Mouse (Mus musculus) lung, embryonic 14.5 days (tissue): ENCODE results near the gene Rnase13. TPM values are rescaled to one million over a fixed set of nuclear protein-coding genes. Genes with fewer than 3 reads are reported as not detected.
"Not testable (repeated sequence)": the region's sequence is repeated elsewhere in the genome, so short reads cannot be mapped to it uniquely, and the experiment has no call there.

ENCODE experiments used
- ATAC-seq: fragments of 200-750 bp; cut with Nextera tagmentation; 2 replicates; pipeline ENCODE4 v1.8.0; 2017; ENCODE audit warnings: mild to moderate bottlenecking, moderate TSS enrichment, moderate library complexity; ENCODE audit not compliant: insufficient read depth
- DNase-seq: peaks from one replicate; pipeline ENCODE4 v3.0.0-alpha.2; 2015
- H3K27ac ChIP-seq: fragments of 300-500 bp; sonication (generic); 2 replicates; pipeline ENCODE4 v1.5.1; 2014; ENCODE audit warnings: low read depth, mild to moderate bottlenecking, moderate library complexity
- H3K27me3 ChIP-seq: fragments of 300-500 bp; sonication (generic); 2 replicates; pipeline ENCODE4 v1.6.1; 2014; ENCODE audit warnings: low read length, control low read depth; ENCODE audit not compliant: insufficient read depth
- H3K36me3 ChIP-seq: fragments of 300-500 bp; sonication (generic); 2 replicates; pipeline ENCODE4 v1.6.1; 2014; ENCODE audit warnings: control low read depth; ENCODE audit not compliant: insufficient read depth
- H3K4me1 ChIP-seq: fragments of 300-500 bp; sonication (generic); 2 replicates; pipeline ENCODE4 v1.6.1; 2014; ENCODE audit warnings: antibody characterized with exemption, control low read depth; ENCODE audit not compliant: insufficient read depth
- H3K4me2 ChIP-seq: fragments of 300-500 bp; sonication (generic); 2 replicates; pipeline ENCODE4 v1.6.1; 2014; ENCODE audit warnings: mild to moderate bottlenecking
- H3K4me3 ChIP-seq: fragments of 300-500 bp; sonication (generic); 2 replicates; pipeline ENCODE4 v1.5.1; 2014; ENCODE audit warnings: low read depth, low read length
- H3K9ac ChIP-seq: fragments of 300-500 bp; sonication (generic); 2 replicates; pipeline ENCODE4 v1.6.1; 2014
- H3K9me3 ChIP-seq: fragments of 300-500 bp; sonication (generic); 2 replicates; pipeline ENCODE4 v1.6.1; 2016; ENCODE audit warnings: low read depth, low read length, control low read depth
- CTCF ChIP-seq: IDR thresholded peaks from 2 replicates; pipeline ENCODE4 v1.5.1; 2016; ENCODE audit warnings: antibody characterized with exemption, low read depth
- WGBS: fragments of 180-500 bp; shearing (Covaris S2); extraction: QIAGEN DNeasy Blood & Tissue Kit; methylation state at CpG from one replicate; pipeline ENCODE4 v1.1.7; 2014; 5-methylcytosine and 5-hydroxymethylcytosine counted together
- polyA plus RNA-seq: library from polyadenylated mRNA; unstranded; fragments of >200 nt; fragmentation: Nextera tagmentation; extraction: Ambion mirVana; gene quantifications from 2 replicates; pipeline ENCODE4 v1.2.1, GENCODE M21; 2014

Gene Rnase13
- polyA plus RNA-seq, 1 experiment from 2014 or later: not detected

- TF ChIP-seq CTCF: no peak
- Histone ChIP-seq H3K27me3 (no peaks in the 10 kb centered on the region), H3K27ac (no peak overlapping the region), H3K36me3 (no peaks in the 10 kb centered on the region), H3K9ac (no peak overlapping the region), H3K4me2 (no peak overlapping the region), H3K9me3 (no peaks in the 10 kb centered on the region; the same call in 1 of the 2 replicates), H3K4me1 (no peaks in the 10 kb centered on the region), H3K4me3 (no peak overlapping the region)
- ATAC-seq: no peak
- 85% methylated on average over 9 of the region's 9 CpGs for WGBS
- no peak for DNase-seq
Observed at GRCm38 (mm10) chr14:51939005-51939404, 16.4 kb upstream of the Rnase13 start.

- Histone ChIP-seq H3K9ac (no peak overlapping the region), H3K27me3 (no peaks in the 10 kb centered on the region), H3K9me3 (no peaks in the 10 kb centered on the region), H3K4me3 (no peak overlapping the region), H3K4me2 (no peak overlapping the region), H3K4me1 (0 out of 2 replicates have a peak, but pooled peaks cover 6% of the 10 kb centered on the region), H3K36me3 (no peaks in the 10 kb centered on the region), H3K27ac (peak overlapping the region; percentile 50; the same call in 1 of the 2 replicates)
- WGBS: 32% methylated on average over 10 of the region's 10 CpGs
- TF ChIP-seq CTCF: no peak
- DNase-seq: peak; percentile 31
- ATAC-seq: no peak
Observed at GRCm38 (mm10) chr14:51932092-51933020, 9.8 kb upstream of the Rnase13 start.

GRCm38 (mm10) chr14:51930824-51931223 is 8.3 kb upstream of the Rnase13 start:
- Histone ChIP-seq H3K9ac (no peak overlapping the region), H3K4me1 (0 out of 2 replicates have a peak, but pooled peaks cover 6% of the 10 kb centered on the region), H3K27ac (no peak overlapping the region; the same call in 1 of the 2 replicates), H3K9me3 (no peaks in the 10 kb centered on the region), H3K4me2 (no peak overlapping the region), H3K4me3 (no peak overlapping the region), H3K36me3 (no peaks in the 10 kb centered on the region), H3K27me3 (no peaks in the 10 kb centered on the region)
- 23% methylated on average over 5 of the region's 5 CpGs for WGBS
- ATAC-seq (peak; percentile 86), DNase-seq (peak; percentile 87)
- peak; percentile 85 for TF ChIP-seq CTCF

- 0 out of 2 replicates have a peak, but pooled peaks cover 6% of the 10 kb centered on the region for H3K4me1 ChIP-seq
- ATAC-seq: no peak
- DNase-seq: no peak
- TF ChIP-seq CTCF: no peak
- no peak overlapping the region for H3K27ac ChIP-seq
- no peaks in the 10 kb centered on the region for H3K9me3 ChIP-seq
- H3K9ac ChIP-seq: no peak overlapping the region
- H3K27me3 ChIP-seq: no peaks in the 10 kb centered on the region
- no peaks in the 10 kb centered on the region for H3K36me3 ChIP-seq
- no peak overlapping the region for H3K4me3 ChIP-seq
- no peak overlapping the region for H3K4me2 ChIP-seq
- 53% methylated on average over 9 of the region's 9 CpGs for WGBS
Observed at GRCm38 (mm10) chr14:51929968-51930367, 7.4 kb upstream of the Rnase13 start.

GRCm38 (mm10) chr14:51929309-51929943 is 6.9 kb upstream of the Rnase13 start:
- no peak overlapping the region for H3K4me2 ChIP-seq
- no peaks in the 10 kb centered on the region for H3K9me3 ChIP-seq
- peak; percentile 58; the same call in 1 of the 2 replicates for ATAC-seq
- no peaks in the 10 kb centered on the region for H3K27me3 ChIP-seq
- no peak for TF ChIP-seq CTCF
- 0 out of 2 replicates have a peak, but pooled peaks cover 6% of the 10 kb centered on the region for H3K4me1 ChIP-seq
- H3K9ac ChIP-seq: no peak overlapping the region
- H3K4me3 ChIP-seq: no peak overlapping the region
- 60% methylated on average over 8 of the region's 8 CpGs for WGBS
- H3K36me3 ChIP-seq: no peaks in the 10 kb centered on the region
- DNase-seq: peak; percentile 59
- H3K27ac ChIP-seq: peak overlapping the region; percentile 45; the same call in 1 of the 2 replicates

GRCm38 (mm10) chr14:51926930-51927329 is 4.4 kb upstream of the Rnase13 start:
- H3K4me1 ChIP-seq: peaks cover 13% of the 10 kb centered on the region
- H3K36me3 ChIP-seq, DNase-seq, H3K4me3 ChIP-seq, H3K27ac ChIP-seq, H3K9ac ChIP-seq, H3K27me3 ChIP-seq, ATAC-seq, H3K4me2 ChIP-seq, H3K9me3 ChIP-seq: not testable (repeated sequence)
- 94% methylated on average over 11 of the region's 11 CpGs for WGBS

GRCm38 (mm10) chr14:51923492-51923891 is 919 bp upstream of the Rnase13 start:
- H3K27me3 ChIP-seq: no peaks in the 10 kb centered on the region
- TF ChIP-seq CTCF: no peak
- H3K4me2 ChIP-seq: no peak overlapping the region
- no peaks in the 10 kb centered on the region for H3K36me3 ChIP-seq
- DNase-seq (no peak), ATAC-seq (no peak; the same call in 1 of the 2 replicates)
- H3K27ac ChIP-seq: no peak overlapping the region
- 60% methylated on average over 4 of the region's 4 CpGs for WGBS
- H3K9ac ChIP-seq: no peak overlapping the region
- no peaks in the 10 kb centered on the region for H3K9me3 ChIP-seq
- H3K4me1 ChIP-seq: peaks cover 11% of the 10 kb centered on the region
- no peak overlapping the region for H3K4me3 ChIP-seq
